Mouse (Mus musculus): Measurements from ENCODE around the gene Rab31. TPM values are rescaled to one million over a fixed set of nuclear protein-coding genes. Genes with fewer than 3 reads are reported as not detected.

Gene Rab31
- total RNA-seq, 1 experiment: 22.8 TPM

DNA sequence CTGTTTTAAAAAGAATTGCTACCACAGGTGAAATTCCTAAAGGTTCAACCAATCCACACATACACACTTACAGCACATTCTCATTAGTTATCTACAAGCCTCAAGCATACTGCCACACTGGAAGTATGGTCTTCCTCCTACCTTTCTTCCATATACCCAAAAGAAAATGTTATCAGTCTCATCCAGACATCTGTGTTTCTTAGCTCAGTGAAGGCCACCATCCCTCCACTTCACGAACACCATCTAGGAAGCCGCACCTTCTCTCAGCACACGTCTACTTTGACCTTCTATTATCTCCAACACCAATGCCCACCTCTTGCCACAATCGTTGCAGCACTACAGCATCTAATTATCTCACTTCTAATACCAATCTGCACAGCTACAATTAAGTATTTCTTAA lies 166.5 kb downstream of the Rab31 start:
- H3K36me3 ChIP-seq (ENCODE audit: control insufficient read depth, insufficient read depth, low read length, poor library complexity, severe bottlenecking): peaks cover 4% of the 10 kb centered on the region
- peaks cover 12 to 13% of the 10 kb centered on the region in 2 experiments for H3K4me1 ChIP-seq (ENCODE audit: control insufficient read depth in 2 of 2, insufficient read depth in 2 of 2, low read length in 2 of 2, poor library complexity in 1 of 2)
- no peak overlapping the region for H3K27ac ChIP-seq (ENCODE audit: insufficient read depth, low read depth, low read length, poor library complexity, severe bottlenecking)
- TF ChIP-seq MAFK (IDR thresholded peaks at IDR 0.05; ENCODE audit: insufficient read depth, low read depth, low read length) (no peak), ZNF384 (IDR thresholded peaks at IDR 0.05; ENCODE audit: low read depth, low read length) (no peak), CHD2 (IDR thresholded peaks at IDR 0.05; ENCODE audit: low read depth, low read length) (no peak)
- H3K9me3 ChIP-seq (ENCODE audit: control insufficient read depth, insufficient read depth, low read depth, low read length): no peaks in the 10 kb centered on the region
- no peak for DNase-seq (ENCODE audit: low read depth, low spot score)
- no peak overlapping the region for H3K9ac ChIP-seq (ENCODE audit: insufficient read depth, low read depth, low read length, poor library complexity, severe bottlenecking)
- H3K4me3 ChIP-seq (ENCODE audit: insufficient read depth in 1 of 2, low read depth in 1 of 2, low read length in 2 of 2, poor library complexity in 1 of 2, severe bottlenecking in 1 of 2): no peak overlapping the region
- in situ Hi-C loops (cut with MboI; ENCODE audit: low sequenced_read_pairs in 2 of 2, unreplicated experiment in 2 of 2): no loop called here

DNA sequence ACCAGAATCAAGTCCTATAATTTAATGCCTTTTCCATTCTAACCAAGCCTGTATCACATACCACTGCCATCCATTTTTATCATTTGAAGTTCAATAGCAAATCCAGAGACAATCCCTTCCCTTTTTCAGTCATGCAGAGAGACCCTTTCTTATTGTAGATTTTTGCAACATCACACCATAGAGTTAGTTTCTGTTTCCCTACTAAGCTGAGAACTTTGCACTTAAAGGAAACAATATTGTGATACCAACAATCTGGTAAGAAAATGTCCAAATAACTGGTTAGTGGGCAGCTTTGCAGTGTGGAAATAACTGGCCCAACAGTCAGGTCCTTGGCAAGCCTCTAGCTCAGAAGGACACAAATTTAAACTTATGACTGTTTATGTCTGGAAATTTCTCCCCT lies 167.7 kb downstream of the Rab31 start:
- Histone ChIP-seq H3K4me1 (ENCODE audit: control insufficient read depth in 2 of 2, insufficient read depth in 2 of 2, low read length in 2 of 2, poor library complexity in 1 of 2) (peaks cover 12 to 13% of the 10 kb centered on the region in 2 experiments), H3K4me3 (ENCODE audit: insufficient read depth in 1 of 2, low read depth in 1 of 2, low read length in 2 of 2, poor library complexity in 1 of 2, severe bottlenecking in 1 of 2) (no peak overlapping the region)
- DNase-seq (ENCODE audit: low read depth, low spot score): no peak

DNA sequence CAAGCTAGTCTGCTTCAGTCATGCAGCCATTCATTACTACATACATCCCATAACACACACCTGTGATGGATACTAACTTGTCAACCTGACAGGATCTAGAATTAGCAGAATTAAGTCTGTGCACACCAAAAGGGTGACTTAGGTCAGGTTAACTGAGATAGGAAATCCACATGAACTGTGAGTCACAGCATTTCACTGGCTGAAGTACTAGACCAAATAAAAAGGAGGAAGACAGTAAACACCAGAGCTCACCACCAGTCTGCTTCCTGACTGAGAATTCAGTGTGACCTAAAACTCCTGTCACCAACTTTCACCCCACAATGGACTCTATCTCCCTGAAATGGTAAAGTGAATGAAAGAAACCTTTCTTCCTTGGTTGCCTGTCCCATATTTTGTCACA lies 168.2 kb downstream of the Rab31 start:
- in situ Hi-C loops (cut with MboI; ENCODE audit: low sequenced_read_pairs in 2 of 2, unreplicated experiment in 2 of 2): no loop called here
- DNase-seq (ENCODE audit: low read depth, low spot score): no peak
- TF ChIP-seq HCFC1 (IDR thresholded peaks at IDR 0.05; ENCODE audit: borderline replicate concordance, insufficient read depth, low read length) (no peak), ZNF384 (IDR thresholded peaks at IDR 0.05; ENCODE audit: low read depth, low read length) (no peak), ZC3H11A (IDR thresholded peaks at IDR 0.05; ENCODE audit: borderline replicate concordance, low read depth, low read length) (no peak), CHD2 (IDR thresholded peaks at IDR 0.05; ENCODE audit: low read depth, low read length) (no peak), MAFK (IDR thresholded peaks at IDR 0.05; ENCODE audit: insufficient read depth, low read depth, low read length) (no peak)
- Histone ChIP-seq H3K36me3 (ENCODE audit: control insufficient read depth, insufficient read depth, low read length, poor library complexity, severe bottlenecking) (peaks cover under 1% of the 10 kb centered on the region), H3K9me3 (ENCODE audit: control insufficient read depth, insufficient read depth, low read depth, low read length) (no peaks in the 10 kb centered on the region), H3K4me1 (ENCODE audit: control insufficient read depth in 2 of 2, insufficient read depth in 2 of 2, low read length in 2 of 2, poor library complexity in 1 of 2) (peaks cover 10 to 12% of the 10 kb centered on the region in 2 experiments), H3K9ac (ENCODE audit: insufficient read depth, low read depth, low read length, poor library complexity, severe bottlenecking) (no peak overlapping the region), H3K4me3 (ENCODE audit: insufficient read depth in 1 of 2, low read depth in 1 of 2, low read length in 2 of 2, poor library complexity in 1 of 2, severe bottlenecking in 1 of 2) (no peak overlapping the region), H3K27ac (ENCODE audit: insufficient read depth, low read depth, low read length, poor library complexity, severe bottlenecking) (no peak overlapping the region)

More for the DNA sequence above, 167.7 kb downstream of the Rab31 start:
- in situ Hi-C loops (cut with MboI; ENCODE audit: low sequenced_read_pairs in 2 of 2, unreplicated experiment in 2 of 2): no loop called here
- no peaks in the 10 kb centered on the region for H3K9me3 ChIP-seq (ENCODE audit: control insufficient read depth, insufficient read depth, low read depth, low read length)
- H3K36me3 ChIP-seq (ENCODE audit: control insufficient read depth, insufficient read depth, low read length, poor library complexity, severe bottlenecking): peaks cover 4% of the 10 kb centered on the region
- TF ChIP-seq MAFK (IDR thresholded peaks at IDR 0.05; ENCODE audit: insufficient read depth, low read depth, low read length) (no peak), ZNF384 (IDR thresholded peaks at IDR 0.05; ENCODE audit: low read depth, low read length) (no peak), ZC3H11A (IDR thresholded peaks at IDR 0.05; ENCODE audit: borderline replicate concordance, low read depth, low read length) (no peak), HCFC1 (IDR thresholded peaks at IDR 0.05; ENCODE audit: borderline replicate concordance, insufficient read depth, low read length) (no peak), CHD2 (IDR thresholded peaks at IDR 0.05; ENCODE audit: low read depth, low read length) (no peak)
- no peak overlapping the region for H3K9ac ChIP-seq (ENCODE audit: insufficient read depth, low read depth, low read length, poor library complexity, severe bottlenecking)
- H3K27ac ChIP-seq (ENCODE audit: insufficient read depth, low read depth, low read length, poor library complexity, severe bottlenecking): no peak overlapping the region

Other genes with a start within 250 kb of the Rab31 start
- gene Tmem232, start 232.0 kb downstream of the Rab31 start, total RNA-seq (2012; rRNA removed): 0.09 TPM in 1 of 2 replicates, not detected in the other
- gene Vapa, start 159.2 kb downstream of the Rab31 start, total RNA-seq (2012; rRNA removed): 56.5 and 78.0 TPM in 2 replicates
- 0.13 and 0.37 TPM in 2 replicates for gene Txndc2, start 130.6 kb downstream of the Rab31 start, total RNA-seq (2012; rRNA removed)
- 40.3 and 48.9 TPM in 2 replicates for gene Ppp4r1, start 9.8 kb upstream of the Rab31 start, total RNA-seq (2012; rRNA removed)
- gene Ralbp1, start 113.0 kb upstream of the Rab31 start, total RNA-seq (2012; rRNA removed): 57.1 and 57.6 TPM in 2 replicates
- 34.2 and 56.2 TPM in 2 replicates for gene Twsg1, start 178.5 kb upstream of the Rab31 start, total RNA-seq (2012; rRNA removed)

Data from ES-E14 (cell line).